Mouse (Mus musculus): ENCODE measurements around the gene Celf6. TPM values are rescaled to one million over a fixed set of nuclear protein-coding genes. Genes with fewer than 3 reads are reported as not detected.

Gene Celf6
- polyA plus RNA-seq, 1 experiment from 2014 or later = 24.8 TPM

DNA sequence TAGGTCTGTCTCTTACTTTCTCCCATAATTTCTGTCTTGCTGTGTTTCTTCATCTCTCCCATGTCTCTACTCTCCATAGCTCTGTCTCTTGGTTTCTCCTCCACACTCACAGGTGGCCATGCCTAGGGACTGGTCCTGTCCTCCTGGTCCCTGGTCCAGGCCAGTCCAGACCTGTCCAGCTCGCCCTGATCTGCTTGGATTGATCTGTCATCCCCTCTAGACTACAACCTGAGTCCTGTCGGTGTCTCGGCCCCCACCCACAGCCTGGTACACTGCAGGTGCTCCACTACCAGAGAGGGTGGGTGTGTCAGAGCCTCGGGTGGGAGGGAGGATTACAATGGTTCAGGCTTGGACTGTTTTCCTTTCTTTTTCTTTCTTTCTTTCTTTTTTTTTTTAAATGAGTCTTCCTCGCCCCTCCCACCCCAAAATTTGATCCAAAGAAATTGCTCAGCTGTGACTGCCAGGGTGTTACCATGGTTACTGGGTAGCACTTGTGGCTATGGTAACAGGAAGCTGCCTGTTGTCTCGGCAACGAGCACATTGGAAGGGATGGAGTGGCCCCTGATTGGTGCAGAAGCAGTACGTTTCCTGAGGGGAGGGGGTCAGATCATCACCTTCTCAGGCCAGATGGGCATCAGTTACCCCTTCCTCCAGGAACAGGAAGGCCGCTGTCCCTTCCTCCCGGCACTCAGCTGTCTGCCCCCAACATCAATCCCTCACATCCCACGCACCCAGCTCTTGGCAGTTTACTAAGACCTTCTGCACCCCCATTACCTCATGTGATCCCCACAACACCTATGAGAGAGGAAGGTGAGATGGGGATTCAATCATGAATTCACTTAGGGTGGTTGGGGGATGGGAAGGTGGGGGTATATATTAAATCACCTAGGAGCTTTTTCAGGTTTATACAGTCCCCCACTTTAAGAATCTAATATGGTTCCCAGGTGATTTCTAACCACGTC is 11.3 kb downstream of the Celf6 start:
- Histone ChIP-seq H3K27ac (replicated peaks) (peak overlapping the region; percentile 73), H3K4me2 (peak overlapping the region; percentile 46), H3K9ac (no peak overlapping the region), H3K9me3 (no peaks in the 10 kb centered on the region), H3K27me3 (peaks cover 25% of the 10 kb centered on the region), H3K4me3 (0 out of 2 replicates have a peak overlapping the region, but pooled peaks have one; percentile 7), H3K4me1 (replicated peaks) (peaks cover 32% of the 10 kb centered on the region), H3K36me3 (no peaks in the 10 kb centered on the region)
- 28% methylated on average over 12 of the region's 12 CpGs for whole genome bisulfite sequencing
- ATAC-seq (ENCODE audit: low read depth) = peak; percentile 81

DNA sequence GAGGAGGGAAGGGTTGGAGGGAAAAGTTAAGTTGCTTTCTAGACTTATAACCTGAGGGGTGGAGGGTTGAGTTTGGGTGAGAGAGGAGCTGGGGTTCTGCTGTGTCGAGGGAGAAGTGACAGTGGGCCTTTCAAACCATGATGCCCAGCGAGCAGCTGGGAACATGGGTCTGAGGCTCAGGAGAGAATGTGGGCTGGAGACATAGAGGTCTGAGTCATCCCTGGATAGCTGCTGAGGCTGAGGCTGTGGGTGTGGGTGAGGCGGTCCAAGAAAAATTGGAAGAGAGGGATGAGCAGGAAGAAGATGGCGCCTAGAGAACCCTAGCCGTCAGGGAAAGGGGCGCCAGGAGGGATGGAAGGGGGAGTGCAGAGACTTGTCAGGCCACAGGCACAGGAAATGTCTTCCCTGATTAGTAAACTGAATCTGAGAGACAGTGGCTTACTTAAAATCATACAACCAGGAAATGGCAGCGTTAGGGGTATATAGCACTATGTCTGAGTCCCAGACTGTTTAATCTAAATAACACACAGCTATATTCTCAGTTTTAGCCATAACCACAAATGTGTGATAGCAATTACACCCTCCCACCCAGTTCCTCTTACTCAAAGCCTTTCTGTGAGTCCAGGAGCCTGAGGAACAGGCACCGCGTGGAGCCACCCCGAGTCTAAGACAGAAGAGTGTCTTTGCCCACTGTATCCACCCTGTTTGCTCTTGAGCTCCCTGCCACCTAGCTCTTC is 12.2 kb downstream of the Celf6 start:
- H3K27ac ChIP-seq (replicated peaks) = no peak overlapping the region
- 78% methylated on average over 10 of the region's 10 CpGs for WGBS
- no peak overlapping the region for H3K9ac ChIP-seq
- H3K36me3 ChIP-seq = no peaks in the 10 kb centered on the region
- no peak for ATAC-seq (ENCODE audit: low read depth)
- H3K27me3 ChIP-seq = peaks cover 25% of the 10 kb centered on the region
- no peaks in the 10 kb centered on the region for H3K9me3 ChIP-seq
- no peak overlapping the region for H3K4me3 ChIP-seq
- peak overlapping the region; percentile 46; the same call in 1 of the 2 replicates for H3K4me2 ChIP-seq
- peaks cover 29% of the 10 kb centered on the region for H3K4me1 ChIP-seq (replicated peaks)

DNA sequence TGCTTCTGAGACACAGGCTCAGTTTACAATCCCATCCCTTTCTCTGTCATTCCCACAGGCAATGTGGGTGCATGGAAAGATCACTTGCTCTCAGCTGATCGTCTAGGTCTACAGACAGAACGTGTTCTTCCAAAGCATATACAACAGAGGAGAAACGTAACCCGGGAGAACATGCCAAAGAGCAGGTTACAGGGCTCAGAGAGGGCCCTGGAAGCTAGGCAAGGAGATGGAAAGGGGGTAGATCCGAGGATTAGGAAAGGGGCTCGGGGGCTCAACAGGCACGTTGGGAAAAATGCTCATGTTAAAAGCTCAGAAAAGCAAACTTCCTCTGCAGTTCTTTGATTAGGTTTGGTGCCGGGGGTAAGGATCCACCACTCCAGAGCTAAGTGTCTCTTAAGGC is 23.9 kb downstream of the Celf6 start:
- peaks cover 6% of the 10 kb centered on the region for H3K27me3 ChIP-seq
- H3K9me3 ChIP-seq = no peaks in the 10 kb centered on the region
- 0 out of 2 replicates have a peak, but pooled peaks cover 22% of the 10 kb centered on the region for H3K36me3 ChIP-seq
- ATAC-seq (ENCODE audit: low read depth) = no peak
- H3K9ac ChIP-seq = no peak overlapping the region
- H3K4me1 ChIP-seq (replicated peaks) = no peaks in the 10 kb centered on the region
- H3K4me3 ChIP-seq = no peak overlapping the region
- no peak overlapping the region for H3K27ac ChIP-seq (replicated peaks)
- 87% methylated on average over 8 of the region's 8 CpGs for WGBS
- no peak overlapping the region for H3K4me2 ChIP-seq

DNA sequence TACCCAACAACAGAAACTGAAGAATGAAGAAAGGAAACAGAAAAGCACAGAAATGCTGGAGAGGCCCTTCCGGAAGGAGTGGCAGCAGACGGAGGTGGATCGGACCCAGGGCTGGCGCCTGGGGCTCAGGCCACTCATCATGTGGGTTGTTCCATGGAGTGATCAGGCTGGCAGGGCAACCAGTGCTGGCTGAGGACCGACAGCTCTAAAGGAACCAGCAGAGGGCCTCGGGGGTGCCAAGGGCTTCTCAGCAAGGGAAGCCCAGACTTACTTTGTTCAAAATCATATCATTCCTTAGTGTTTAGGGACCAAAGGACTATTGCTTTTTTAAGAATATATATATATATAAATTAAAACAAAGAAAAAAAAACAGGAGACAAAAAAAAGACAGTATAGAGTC is 28.2 kb downstream of the Celf6 start:
- no peak overlapping the region for H3K4me3 ChIP-seq
- 0 out of 2 replicates have a peak, but pooled peaks cover 28% of the 10 kb centered on the region for H3K36me3 ChIP-seq
- no peaks in the 10 kb centered on the region for H3K9me3 ChIP-seq
- H3K4me2 ChIP-seq = no peak overlapping the region
- H3K27me3 ChIP-seq = peaks cover 6% of the 10 kb centered on the region
- no peak overlapping the region for H3K27ac ChIP-seq (replicated peaks)
- no peak overlapping the region for H3K9ac ChIP-seq
- WGBS = 65% methylated on average over 6 of the region's 6 CpGs
- ATAC-seq (ENCODE audit: low read depth) = no peak
- no peaks in the 10 kb centered on the region for H3K4me1 ChIP-seq (replicated peaks)

DNA sequence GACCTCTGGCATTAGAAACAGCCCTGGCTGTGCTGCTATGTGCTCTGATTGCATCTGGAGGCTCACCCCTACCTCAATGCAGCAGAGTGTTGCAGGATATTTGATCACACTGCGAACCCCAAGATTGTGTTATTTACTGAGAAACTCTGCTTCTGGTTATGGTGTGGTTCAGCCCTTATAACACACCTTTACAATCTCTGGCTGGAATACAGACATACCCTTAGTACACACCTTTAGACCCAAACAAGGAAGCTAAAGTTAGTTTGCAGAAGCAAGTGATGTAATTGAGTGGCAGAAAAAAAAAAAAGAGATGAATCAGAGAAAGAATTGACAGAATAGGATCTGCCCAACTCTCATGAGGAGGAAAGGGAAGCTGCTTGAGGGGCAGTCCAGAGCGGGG is 33.2 kb downstream of the Celf6 start:
- 94% methylated on average over 2 of the region's 2 CpGs for WGBS
- H3K36me3 ChIP-seq = 0 out of 2 replicates have a peak, but pooled peaks cover 7% of the 10 kb centered on the region
- no peak for ATAC-seq (ENCODE audit: low read depth)
- no peaks in the 10 kb centered on the region for H3K4me1 ChIP-seq (replicated peaks)
- no peak overlapping the region for H3K9ac ChIP-seq
- H3K4me3 ChIP-seq = no peak overlapping the region
- H3K27ac ChIP-seq (replicated peaks) = no peak overlapping the region
- H3K9me3 ChIP-seq = no peaks in the 10 kb centered on the region
- H3K27me3 ChIP-seq = no peaks in the 10 kb centered on the region
- H3K4me2 ChIP-seq = no peak overlapping the region

DNA sequence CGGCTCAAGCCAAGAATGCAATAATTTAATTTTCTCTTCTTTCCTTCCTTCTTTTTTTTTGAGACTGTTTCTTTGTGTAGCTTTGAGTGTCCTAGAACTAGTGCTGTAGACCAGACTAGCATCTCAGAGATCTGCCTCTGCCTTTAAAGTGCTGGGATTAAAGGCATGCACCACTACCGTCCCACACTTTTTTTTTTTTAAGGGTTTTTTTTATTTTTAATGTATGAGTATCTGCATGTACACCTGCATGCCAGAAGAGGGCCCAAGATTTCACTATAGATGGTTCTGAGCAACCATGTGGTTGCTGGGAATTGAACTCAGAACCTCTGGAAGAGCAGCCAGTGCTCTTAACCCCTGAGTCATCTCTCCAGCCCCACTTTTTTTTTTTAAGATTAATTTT is 38.1 kb downstream of the Celf6 start:
- 85% methylated on average over 2 of the region's 2 CpGs for WGBS
- no peak overlapping the region for H3K4me2 ChIP-seq
- no peak overlapping the region for H3K27ac ChIP-seq (replicated peaks)

DNA sequence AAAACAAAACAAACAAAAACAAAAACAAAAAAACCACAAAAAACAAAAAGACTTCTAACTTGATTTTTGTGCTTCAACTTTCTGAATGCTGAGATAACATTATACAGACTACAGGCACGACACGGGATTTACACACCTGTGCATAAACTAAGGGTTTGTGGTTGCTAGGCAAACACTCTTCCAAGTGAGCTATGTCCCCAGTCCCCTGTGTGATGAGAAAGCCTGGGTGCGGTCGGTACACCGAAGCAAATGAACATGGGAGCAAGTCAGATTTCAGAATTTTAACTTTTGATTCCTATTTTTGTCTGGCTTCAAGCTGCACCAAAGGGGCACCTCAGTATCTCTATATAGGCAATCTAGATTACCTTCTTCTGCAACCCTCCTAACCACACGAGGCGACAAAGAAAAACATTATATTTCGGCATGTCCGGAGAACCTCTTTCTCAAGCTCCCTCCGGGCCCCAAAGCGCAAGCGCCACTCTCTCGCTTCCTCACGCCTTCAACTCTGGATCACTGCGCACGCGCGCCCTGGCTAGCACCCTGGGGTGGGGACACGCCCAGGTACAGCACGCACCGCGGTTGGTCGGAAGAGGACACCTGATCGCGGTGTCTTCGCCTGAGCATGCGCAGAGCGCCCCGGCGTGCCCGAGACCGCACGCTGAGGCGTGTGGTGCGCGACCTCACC is 39.0 kb downstream of the Celf6 start, which contains the start of gene Parp6:
Parp6 (plus strand) TSS at position 663 of the 685 bp plus-strand sequence.
- peak; percentile 98 for ATAC-seq (ENCODE audit: low read depth)
- H3K36me3 ChIP-seq = 0 out of 2 replicates have a peak, but pooled peaks cover 3% of the 10 kb centered on the region
- peak within 1 kb of the TSS; percentile 97 for H3K4me3 ChIP-seq

More for the DNA sequence above, 38.1 kb downstream of the Celf6 start:
- no peak for ATAC-seq (ENCODE audit: low read depth)
- Histone ChIP-seq H3K4me1 (replicated peaks) (peaks cover 33% of the 10 kb centered on the region), H3K36me3 (no peaks in the 10 kb centered on the region), H3K9me3 (no peaks in the 10 kb centered on the region), H3K4me3 (no peak overlapping the region), H3K27me3 (no peaks in the 10 kb centered on the region), H3K9ac (no peak overlapping the region)

DNA sequence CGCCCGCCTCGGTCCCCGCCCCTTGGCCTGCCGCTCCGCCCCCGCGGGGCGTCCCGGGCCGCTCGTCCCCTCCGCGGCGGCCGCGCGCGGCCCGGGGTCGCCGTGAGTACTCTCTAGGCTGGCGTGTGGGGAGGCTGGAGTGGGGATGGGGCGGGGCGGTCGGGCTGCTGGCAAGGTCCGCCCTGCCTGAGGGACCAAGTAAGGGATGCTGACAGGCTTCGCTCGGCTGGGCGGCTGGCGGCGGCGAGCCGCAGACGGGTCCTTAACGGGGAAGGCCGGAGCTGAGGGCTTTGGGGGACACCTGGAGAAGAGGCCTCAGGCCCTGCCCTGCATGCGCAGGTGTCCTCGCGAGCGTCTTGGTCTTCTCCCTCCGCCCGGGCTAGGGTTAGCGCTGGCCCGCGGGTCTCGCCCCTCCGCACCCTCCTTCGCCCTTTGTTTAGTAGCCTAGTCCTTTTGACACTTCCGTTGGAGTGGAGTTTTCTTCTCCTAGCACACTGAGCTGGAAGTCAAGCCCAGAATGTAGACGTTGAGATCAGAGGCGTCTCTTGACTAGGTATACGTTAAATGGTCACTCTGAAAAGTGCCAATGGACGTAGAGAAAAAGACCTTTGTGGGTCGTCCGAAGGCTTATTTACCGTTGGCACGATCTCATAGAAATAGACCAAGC is 39.7 kb downstream of the Celf6 start:
- Histone ChIP-seq H3K4me2 (peak overlapping the region; percentile 73), H3K27ac (replicated peaks) (peak overlapping the region; percentile 96), H3K4me3 (peak overlapping the region; percentile 97), H3K27me3 (no peaks in the 10 kb centered on the region), H3K9me3 (no peaks in the 10 kb centered on the region), H3K9ac (peak overlapping the region; percentile 95), H3K36me3 (peaks cover 9% of the 10 kb centered on the region), H3K4me1 (replicated peaks) (peaks cover 33% of the 10 kb centered on the region)
- peak; percentile 61 for ATAC-seq (ENCODE audit: low read depth)
- WGBS = under 1% methylated on average over 42 of the region's 58 CpGs

More for the DNA sequence above, 39.0 kb downstream of the Celf6 start, which contains the start of gene Parp6:
- Histone ChIP-seq H3K27ac (replicated peaks) (peak within 1 kb of the TSS; percentile 96), H3K9me3 (no peaks in the 10 kb centered on the region), H3K27me3 (no peaks in the 10 kb centered on the region), H3K4me1 (replicated peaks) (peaks cover 33% of the 10 kb centered on the region), H3K9ac (peak within 1 kb of the TSS; percentile 95), H3K4me2 (peak within 1 kb of the TSS; percentile 73)
- WGBS = 1% methylated on average over 35 of the region's 36 CpGs

DNA sequence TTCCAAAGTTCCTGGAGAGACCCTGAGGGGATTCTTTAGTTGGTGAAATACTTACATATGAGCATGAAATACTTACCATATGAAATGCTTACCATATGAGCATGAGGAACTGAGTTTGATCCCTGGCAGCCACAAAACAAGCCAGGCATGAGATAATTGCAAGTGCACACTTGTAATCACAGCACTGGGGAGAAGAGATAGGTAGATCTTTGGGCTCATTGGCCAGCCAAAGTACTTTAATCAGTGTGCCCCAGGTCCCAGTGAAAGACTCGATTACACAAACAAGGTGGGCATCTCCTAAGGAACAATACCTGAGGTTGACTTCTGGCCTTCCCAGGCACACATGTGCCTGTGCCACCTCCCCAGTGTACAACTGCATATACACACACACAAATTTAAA is 60.7 kb downstream of the Celf6 start:
- Histone ChIP-seq H3K9ac (no peak overlapping the region), H3K9me3 (no peaks in the 10 kb centered on the region), H3K36me3 (peaks cover 82% of the 10 kb centered on the region), H3K4me2 (no peak overlapping the region), H3K27me3 (no peaks in the 10 kb centered on the region), H3K4me1 (replicated peaks) (no peaks in the 10 kb centered on the region), H3K4me3 (no peak overlapping the region), H3K27ac (replicated peaks) (no peak overlapping the region)
- 94% methylated on average over 1 of the region's 1 CpGs for WGBS
- no peak for ATAC-seq (ENCODE audit: low read depth)

DNA sequence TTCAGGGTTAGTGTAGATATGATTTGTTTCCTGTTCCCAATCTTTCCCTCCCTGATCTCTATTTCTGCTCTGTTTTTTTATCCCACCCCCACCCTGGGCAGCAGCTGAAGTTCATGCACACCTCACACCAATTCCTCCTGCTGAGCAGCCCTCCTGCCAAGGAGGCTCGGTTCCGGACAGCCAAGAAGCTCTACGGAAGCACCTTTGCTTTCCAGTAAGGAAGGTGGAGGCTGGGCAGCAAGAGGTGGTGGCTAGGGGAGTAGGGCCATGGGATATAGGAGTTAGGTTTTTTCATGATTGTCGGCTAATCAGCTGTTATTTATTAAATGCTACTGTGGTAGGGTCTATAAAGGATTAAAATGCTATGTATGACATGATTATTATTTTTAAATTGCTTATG is 62.2 kb downstream of the Celf6 start:
- H3K4me3 ChIP-seq = no peak overlapping the region
- no peak for ATAC-seq (ENCODE audit: low read depth)
- no peaks in the 10 kb centered on the region for H3K4me1 ChIP-seq (replicated peaks)
- WGBS = 89% methylated on average over 4 of the region's 4 CpGs
- no peaks in the 10 kb centered on the region for H3K27me3 ChIP-seq
- H3K36me3 ChIP-seq = peaks cover 79% of the 10 kb centered on the region
- H3K4me2 ChIP-seq = no peak overlapping the region
- H3K9me3 ChIP-seq = no peaks in the 10 kb centered on the region
- H3K9ac ChIP-seq = no peak overlapping the region
- H3K27ac ChIP-seq (replicated peaks) = no peak overlapping the region

DNA sequence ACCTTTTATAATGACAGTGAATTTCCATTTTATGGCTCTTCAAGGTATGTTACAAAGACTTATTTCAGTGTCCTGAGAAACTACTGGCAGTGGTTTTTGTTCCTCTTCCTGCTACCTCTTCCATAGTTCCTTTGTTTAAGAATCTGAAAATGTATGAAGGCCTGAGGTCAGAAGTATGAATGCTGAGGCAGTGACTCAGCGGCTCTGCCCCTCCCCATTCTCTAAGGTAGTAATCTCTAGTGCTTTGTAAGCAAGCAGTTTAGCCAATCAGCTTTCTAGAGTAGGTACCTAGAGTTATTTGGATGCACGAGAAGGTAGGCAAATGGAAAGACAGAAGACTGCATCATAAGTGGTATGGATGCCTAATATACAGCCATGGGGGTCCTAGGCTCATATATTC is 63.6 kb downstream of the Celf6 start:
- H3K27ac ChIP-seq (replicated peaks) = no peak overlapping the region
- H3K36me3 ChIP-seq = peaks cover 77% of the 10 kb centered on the region
- no peaks in the 10 kb centered on the region for H3K27me3 ChIP-seq
- 75% methylated on average over 2 of the region's 2 CpGs for WGBS
- no peak for ATAC-seq (ENCODE audit: low read depth)
- H3K9me3 ChIP-seq = no peaks in the 10 kb centered on the region
- no peaks in the 10 kb centered on the region for H3K4me1 ChIP-seq (replicated peaks)
- H3K4me3 ChIP-seq = no peak overlapping the region
- H3K9ac ChIP-seq = no peak overlapping the region
- H3K4me2 ChIP-seq = no peak overlapping the region

All from neural tube, embryonic 13.5 days (tissue).